Mouse (Mus musculus): ENCODE measurements around the gene Peli1. TPM values are rescaled to one million over a fixed set of nuclear protein-coding genes. Genes with fewer than 3 reads are reported as not detected.
A peak's percentile ranks its signal among the peaks of the same experiment; 100 is the strongest.
"Not testable (repeated sequence)": the region's sequence is repeated elsewhere in the genome, so short reads cannot be mapped to it uniquely, and the experiment has no call there.

Gene Peli1
- polyA plus RNA-seq, 1 experiment from 2014 or later, result 23.8 TPM

- Histone ChIP-seq H3K9ac (ENCODE audit: low read length) (no peak overlapping the region), H3K27me3 (ENCODE audit: control insufficient read depth, insufficient read depth, low read length) (no peaks in the 10 kb centered on the region), H3K36me3 (ENCODE audit: control insufficient read depth, insufficient read depth, low read length) (no peaks in the 10 kb centered on the region), H3K27ac (replicated peaks) (no peak overlapping the region), H3K4me1 (replicated peaks; ENCODE audit: control insufficient read depth, insufficient read depth) (no peaks in the 10 kb centered on the region), H3K4me2 (replicated peaks; ENCODE audit: low read depth) (no peak overlapping the region), H3K4me3 (ENCODE audit: low read depth, low read length) (no peak overlapping the region), H3K9me3 (ENCODE audit: control insufficient read depth, low read length) (0 out of 2 replicates have a peak, but pooled peaks cover 7% of the 10 kb centered on the region)
- DNase-seq (ENCODE audit: low spot score) (no peak), ATAC-seq (ENCODE audit: low FRiP score, low TSS enrichment) (no peak)
- WGBS, result 93% methylated on average over 2 of the region's 2 CpGs
- TF ChIP-seq CTCF (IDR thresholded peaks at IDR 0.05; ENCODE audit: low read depth) (no peak), EP300 (optimal IDR thresholded peaks at IDR 0.05) (no peak)
Measured at GRCm38 (mm10) chr11:21166495-21167096, 75.5 kb downstream of the Peli1 start.

- 76% methylated on average over 6 of the region's 6 CpGs for WGBS
- H3K27me3 ChIP-seq (ENCODE audit: control insufficient read depth, insufficient read depth, low read length), result no peaks in the 10 kb centered on the region
- no peak for DNase-seq (ENCODE audit: low spot score)
Measured at GRCm38 (mm10) chr11:21168828-21169607, 77.9 kb downstream of the Peli1 start.

GRCm38 (mm10) chr11:21169608-21169860 is 78.4 kb downstream of the Peli1 start:
- H3K4me3 ChIP-seq (ENCODE audit: low read depth, low read length); H3K36me3 ChIP-seq (ENCODE audit: control insufficient read depth, insufficient read depth, low read length); H3K9me3 ChIP-seq (ENCODE audit: control insufficient read depth, low read length); H3K9ac ChIP-seq (ENCODE audit: low read length); H3K4me1 ChIP-seq (replicated peaks; ENCODE audit: control insufficient read depth, insufficient read depth); H3K27ac ChIP-seq (replicated peaks); H3K27me3 ChIP-seq (ENCODE audit: control insufficient read depth, insufficient read depth, low read length); DNase-seq (ENCODE audit: low spot score); H3K4me2 ChIP-seq (replicated peaks; ENCODE audit: low read depth); ATAC-seq (ENCODE audit: low FRiP score, low TSS enrichment): not testable (repeated sequence)
- WGBS, result 84% methylated on average over 1 of the region's 1 CpGs

More at GRCm38 (mm10) chr11:21168828-21169607, 77.9 kb downstream of the Peli1 start:
- no peaks in the 10 kb centered on the region for H3K36me3 ChIP-seq (ENCODE audit: control insufficient read depth, insufficient read depth, low read length)
- no peak overlapping the region for H3K9ac ChIP-seq (ENCODE audit: low read length)
- 0 out of 2 replicates have a peak, but pooled peaks cover 7% of the 10 kb centered on the region for H3K9me3 ChIP-seq (ENCODE audit: control insufficient read depth, low read length)
- no peaks in the 10 kb centered on the region for H3K4me1 ChIP-seq (replicated peaks; ENCODE audit: control insufficient read depth, insufficient read depth)
- no peak overlapping the region for H3K27ac ChIP-seq (replicated peaks)
- H3K4me3 ChIP-seq (ENCODE audit: low read depth, low read length), result no peak overlapping the region
- no peak for TF ChIP-seq EP300 (optimal IDR thresholded peaks at IDR 0.05)
- no peak for TF ChIP-seq CTCF (IDR thresholded peaks at IDR 0.05; ENCODE audit: low read depth)
- no peak overlapping the region for H3K4me2 ChIP-seq (replicated peaks; ENCODE audit: low read depth)
- no peak for ATAC-seq (ENCODE audit: low FRiP score, low TSS enrichment)

- no peak overlapping the region for H3K27ac ChIP-seq (replicated peaks)
- no peak for DNase-seq (ENCODE audit: low spot score)
- no peak overlapping the region for H3K4me2 ChIP-seq (replicated peaks; ENCODE audit: low read depth)
- no peaks in the 10 kb centered on the region for H3K27me3 ChIP-seq (ENCODE audit: control insufficient read depth, insufficient read depth, low read length)
- H3K4me1 ChIP-seq (replicated peaks; ENCODE audit: control insufficient read depth, insufficient read depth), result no peaks in the 10 kb centered on the region
- WGBS, result 88% methylated on average over 3 of the region's 3 CpGs
- TF ChIP-seq EP300 (optimal IDR thresholded peaks at IDR 0.05), result no peak
- no peak for TF ChIP-seq CTCF (IDR thresholded peaks at IDR 0.05; ENCODE audit: low read depth)
- no peak for ATAC-seq (ENCODE audit: low FRiP score, low TSS enrichment)
- H3K9ac ChIP-seq (ENCODE audit: low read length), result no peak overlapping the region
- no peaks in the 10 kb centered on the region for H3K36me3 ChIP-seq (ENCODE audit: control insufficient read depth, insufficient read depth, low read length)
- no peak overlapping the region for H3K4me3 ChIP-seq (ENCODE audit: low read depth, low read length)
- H3K9me3 ChIP-seq (ENCODE audit: control insufficient read depth, low read length), result 0 out of 2 replicates have a peak, but pooled peaks cover 7% of the 10 kb centered on the region
Measured at GRCm38 (mm10) chr11:21172281-21172680, 81.2 kb downstream of the Peli1 start.

- Histone ChIP-seq H3K4me3 (ENCODE audit: low read depth, low read length) (no peak overlapping the region), H3K9me3 (ENCODE audit: control insufficient read depth, low read length) (0 out of 2 replicates have a peak, but pooled peaks cover 7% of the 10 kb centered on the region), H3K36me3 (ENCODE audit: control insufficient read depth, insufficient read depth, low read length) (no peaks in the 10 kb centered on the region), H3K4me2 (replicated peaks; ENCODE audit: low read depth) (no peak overlapping the region), H3K27ac (replicated peaks) (no peak overlapping the region), H3K9ac (ENCODE audit: low read length) (no peak overlapping the region), H3K4me1 (replicated peaks; ENCODE audit: control insufficient read depth, insufficient read depth) (no peaks in the 10 kb centered on the region), H3K27me3 (ENCODE audit: control insufficient read depth, insufficient read depth, low read length) (no peaks in the 10 kb centered on the region)
- no peak for DNase-seq (ENCODE audit: low spot score)
- no peak for ATAC-seq (ENCODE audit: low FRiP score, low TSS enrichment)
- 92% methylated on average over 6 of the region's 6 CpGs for WGBS
- no peak for TF ChIP-seq CTCF (IDR thresholded peaks at IDR 0.05; ENCODE audit: low read depth)
- TF ChIP-seq EP300 (optimal IDR thresholded peaks at IDR 0.05), result no peak
Measured at GRCm38 (mm10) chr11:21173926-21174325, 82.8 kb downstream of the Peli1 start.

GRCm38 (mm10) chr11:21174396-21174795 is 83.3 kb downstream of the Peli1 start:
- H3K4me3 ChIP-seq (ENCODE audit: low read depth, low read length), result no peak overlapping the region
- H3K9ac ChIP-seq (ENCODE audit: low read length), result no peak overlapping the region
- no peaks in the 10 kb centered on the region for H3K27me3 ChIP-seq (ENCODE audit: control insufficient read depth, insufficient read depth, low read length)
- DNase-seq (ENCODE audit: low spot score) (no peak), ATAC-seq (ENCODE audit: low FRiP score, low TSS enrichment) (no peak)
- TF ChIP-seq CTCF (IDR thresholded peaks at IDR 0.05; ENCODE audit: low read depth) (no peak), EP300 (optimal IDR thresholded peaks at IDR 0.05) (no peak)
- H3K36me3 ChIP-seq (ENCODE audit: control insufficient read depth, insufficient read depth, low read length), result no peaks in the 10 kb centered on the region
- 33% methylated on average over 5 of the region's 5 CpGs for WGBS
- no peak overlapping the region for H3K4me2 ChIP-seq (replicated peaks; ENCODE audit: low read depth)
- 0 out of 2 replicates have a peak, but pooled peaks cover 7% of the 10 kb centered on the region for H3K9me3 ChIP-seq (ENCODE audit: control insufficient read depth, low read length)
- 0 out of 2 replicates have a peak overlapping the region, but pooled peaks have one; percentile 13 for H3K27ac ChIP-seq (replicated peaks)
- H3K4me1 ChIP-seq (replicated peaks; ENCODE audit: control insufficient read depth, insufficient read depth), result no peaks in the 10 kb centered on the region

All from stomach, postnatal 0 days (tissue).